Mouse (Mus musculus): ENCODE results near the gene Dctd.
"Not testable (repeated sequence)": the region's sequence is repeated elsewhere in the genome, so short reads cannot be mapped to it uniquely, and the experiment has no call there.

The Dctd gene

DNA sequence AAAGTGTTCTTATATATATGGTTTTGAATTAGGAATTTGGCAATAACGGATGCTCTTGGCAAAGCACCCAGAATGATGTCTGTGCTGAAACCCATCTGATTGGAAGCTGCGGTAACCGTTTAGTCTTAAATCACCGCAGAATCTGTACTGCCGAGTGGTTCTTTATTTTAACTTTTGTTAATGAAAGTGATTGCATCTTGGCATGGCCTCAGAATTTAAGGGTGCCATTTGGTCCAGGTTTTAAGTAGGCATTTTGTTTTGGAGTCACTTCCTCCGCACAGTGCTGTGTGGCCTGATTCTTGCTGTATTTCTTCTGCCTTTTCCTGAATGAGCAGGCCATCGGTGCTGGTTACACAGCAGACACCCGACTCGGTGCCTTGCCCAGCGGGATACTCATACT lies 47.6 kb downstream of the Dctd start:
- DNase-seq, result peak; percentile 40

DNA sequence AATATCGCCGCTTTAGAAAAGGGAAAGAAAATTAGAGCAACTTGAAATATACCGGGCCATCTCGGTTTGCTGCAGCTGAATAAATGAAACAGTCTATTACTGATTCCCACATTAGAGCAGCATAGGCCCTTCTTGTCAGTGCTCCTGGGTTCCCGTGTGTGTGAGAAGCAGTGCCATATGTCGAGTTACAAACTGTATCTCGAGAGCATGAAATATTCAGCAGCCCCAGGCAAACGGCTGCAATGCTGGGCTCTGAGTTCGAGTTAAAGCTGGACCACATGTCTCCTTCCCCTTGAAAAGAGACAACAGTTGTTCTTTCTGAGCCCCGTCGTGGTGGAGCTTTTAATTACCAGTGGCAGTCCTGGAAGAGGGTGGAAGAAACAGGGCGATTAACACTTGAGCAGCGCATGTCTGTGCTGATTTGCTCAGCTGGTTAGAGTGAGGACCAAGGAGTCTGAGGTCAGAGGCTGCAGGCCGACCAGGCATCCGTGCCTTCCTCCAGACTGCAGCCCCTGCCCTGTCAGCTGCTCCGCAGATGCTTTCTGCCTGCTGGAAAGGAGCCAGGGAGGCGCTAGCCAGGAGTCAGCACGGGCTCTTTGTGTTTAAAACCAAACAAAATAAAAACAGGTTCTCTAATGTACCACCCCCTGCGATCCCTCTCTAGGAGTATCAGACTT lies 53.3 kb downstream of the Dctd start:
- no peak for DNase-seq

- peak; percentile 66 for DNase-seq
Observed at GRCm38 (mm10) chr8:48153360-48154121, 54.6 kb downstream of the Dctd start.

DNA sequence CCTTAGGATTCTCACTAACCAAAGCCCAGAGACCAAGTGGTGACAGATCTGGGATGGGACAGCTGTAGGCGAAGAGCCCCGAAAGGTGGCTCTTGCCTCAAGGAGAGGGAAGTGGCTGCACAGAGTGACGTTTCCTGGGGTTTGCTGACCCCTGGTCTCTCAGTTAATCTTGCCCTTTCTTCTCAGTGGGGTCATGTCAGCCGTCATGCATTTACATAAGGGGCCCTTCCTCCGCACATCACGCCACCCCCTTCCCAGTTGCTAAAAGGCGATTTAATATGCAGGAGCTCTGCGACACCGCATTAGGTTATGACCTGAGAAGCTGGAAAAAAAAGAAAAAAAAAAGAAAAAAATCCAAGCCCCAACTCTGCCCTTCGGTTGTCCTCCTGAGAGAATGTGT lies 58.8 kb downstream of the Dctd start:
- no peak for DNase-seq

- DNase-seq, result no peak
Observed at GRCm38 (mm10) chr8:48158560-48159217, 59.8 kb downstream of the Dctd start.

- DNase-seq, result no peak
Observed at GRCm38 (mm10) chr8:48177406-48177805, 78.5 kb downstream of the Dctd start.

GRCm38 (mm10) chr8:48177876-48178275 lies 79.0 kb downstream of the Dctd start:
- no peak for DNase-seq

GRCm38 (mm10) chr8:48178993-48179392 lies 80.1 kb downstream of the Dctd start:
- no peak for DNase-seq

GRCm38 (mm10) chr8:48180146-48180545 lies 81.3 kb downstream of the Dctd start:
- DNase-seq, result not testable (repeated sequence)

- DNase-seq, result no peak
Observed at GRCm38 (mm10) chr8:48181000-48181399, 82.1 kb downstream of the Dctd start.

DNA sequence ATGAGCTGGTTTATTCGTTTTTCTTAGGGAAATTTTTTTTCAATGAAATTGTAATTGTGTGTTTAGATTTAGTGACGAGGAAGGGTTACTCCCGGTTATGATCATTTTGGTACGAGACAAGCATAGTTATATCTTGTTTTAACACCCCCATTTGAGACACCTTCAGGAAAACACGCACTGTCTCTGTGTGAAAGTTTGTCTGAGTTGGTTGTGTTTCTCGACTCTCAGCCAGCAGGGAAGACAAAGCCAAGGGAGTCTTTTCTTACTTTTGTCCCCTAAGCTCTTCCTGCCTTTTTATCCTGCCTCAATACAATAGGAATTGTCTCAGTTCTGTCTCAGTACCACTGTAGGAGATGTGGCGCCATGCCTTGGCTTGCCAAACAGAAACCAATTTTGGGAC lies 84.9 kb downstream of the Dctd start:
- no peak for DNase-seq

DNA sequence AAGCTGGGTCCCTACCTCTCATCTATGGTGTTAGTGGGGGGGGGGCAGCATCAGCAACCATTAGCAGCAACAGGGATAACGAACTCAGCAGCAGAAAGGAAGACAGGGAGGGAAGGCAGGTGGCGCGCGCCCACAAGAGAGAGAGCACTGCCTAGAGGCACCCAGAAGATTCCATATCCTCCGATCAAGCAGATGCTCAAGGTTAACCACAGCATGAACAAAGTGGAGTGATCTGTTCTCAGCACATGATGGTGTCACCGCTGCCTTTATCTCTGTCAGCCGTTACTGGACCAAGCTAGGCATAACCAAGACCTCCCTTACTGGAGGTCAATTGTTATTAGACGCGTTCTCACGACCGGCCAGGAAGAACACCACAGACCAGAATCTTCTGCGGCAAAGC lies 89.7 kb downstream of the Dctd start:
- no peak for DNase-seq

DNA sequence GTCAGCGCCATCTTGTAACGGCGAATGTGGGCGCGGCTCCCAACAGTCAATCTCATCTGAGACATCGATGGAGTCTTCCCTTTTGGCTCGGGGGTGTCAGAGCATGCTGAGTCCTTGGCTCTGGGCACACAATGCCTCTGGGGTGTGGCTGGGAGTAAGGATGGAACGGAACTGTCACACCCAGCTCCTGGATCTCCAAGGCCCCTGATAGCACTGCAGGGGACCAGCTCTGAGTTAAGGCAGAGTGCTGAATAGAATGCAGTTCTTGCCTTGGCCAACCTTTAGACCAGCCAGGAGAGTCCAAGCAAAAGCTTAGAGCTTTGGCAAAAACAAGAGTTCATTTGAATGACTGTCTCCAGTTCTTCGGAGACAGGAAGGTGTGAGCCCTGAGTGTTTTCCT lies 97.1 kb downstream of the Dctd start:
- DNase-seq, result no peak

DNA sequence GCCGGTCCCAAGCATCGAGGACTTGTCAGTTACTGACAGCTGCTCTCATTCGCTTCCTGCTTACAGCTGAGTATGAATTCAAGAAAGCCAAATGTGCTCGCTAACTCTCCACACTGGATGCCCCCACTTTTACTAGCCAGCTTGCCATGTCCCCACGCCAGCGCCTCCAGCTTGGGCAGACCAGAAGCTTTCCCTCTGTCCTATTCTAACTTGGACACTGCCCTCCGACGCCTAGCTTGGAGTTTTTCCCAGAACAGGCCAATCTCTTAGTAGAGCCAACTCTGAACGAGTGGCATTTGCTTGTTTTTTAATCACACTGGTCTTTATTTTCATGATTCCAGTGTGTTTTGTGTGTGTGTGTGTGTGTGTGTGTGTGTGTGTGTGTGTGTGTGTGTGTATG lies 100.3 kb downstream of the Dctd start:
- no peak for DNase-seq

DNA sequence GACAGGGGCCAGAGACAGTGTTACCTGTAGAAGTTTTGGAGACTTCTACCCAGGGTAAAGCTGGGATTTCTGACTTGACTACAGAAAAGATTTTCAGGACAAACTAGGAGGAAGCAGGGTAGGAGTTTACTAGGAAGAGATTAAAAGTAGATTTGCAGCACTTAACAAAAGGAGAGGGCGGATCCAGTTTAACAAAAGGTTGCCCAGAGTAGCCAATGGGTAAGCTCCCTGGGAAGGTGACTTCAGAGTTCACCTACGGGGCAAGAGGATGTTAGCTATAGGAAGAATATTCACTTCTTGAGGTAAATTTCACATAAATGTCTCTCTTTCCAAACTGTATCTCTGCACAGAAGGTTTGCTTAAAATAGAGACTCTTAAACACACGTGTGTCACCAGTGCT lies 103.7 kb downstream of the Dctd start:
- DNase-seq, result no peak

All from right cerebral cortex, postnatal 25 days (tissue).